11 mouse cellular contexts compared by ENCODE assay signal in genomic region chr19:61021502-61021901, GRCm38 (mm10).
DNase-seq lines count a peak whose midpoint lies in the region; ATAC-seq lines count a peak whose summit lies in the region.
"Had no signal": no experiment of that assay in that cellular context is flagged by ENCODE, and none has a peak within 500 bp of the region (broad histone marks: within the 10 kb centered on the region; RNA-seq: fewer than 3 reads in every experiment).

No protein-coding gene starts in this region.

- no peaks in the 10 kb centered on the region for H3K9me3 ChIP-seq in embryonic facial prominence, embryonic 13.5 days

- peak overlapping the region; percentile 68 for H3K27ac ChIP-seq in embryonic facial prominence, embryonic 13.5 days

- intact Hi-C loops in left cerebral cortex, postnatal 36 days (cut with DNase I) = no loop called here

- peaks cover 31% of the 10 kb centered on the region for H3K4me1 ChIP-seq in embryonic facial prominence, embryonic 13.5 days

- H3K9ac ChIP-seq in embryonic facial prominence, embryonic 13.5 days = no peak overlapping the region

- ATAC-seq in embryonic facial prominence, embryonic 13.5 days (ENCODE audit: insufficient number of reproducible peaks, insufficient read depth, low FRiP score, low TSS enrichment, low read depth) = 0 out of 2 replicates have a peak, but pooled peaks have one; percentile 26
- ATAC-seq: intestine, embryonic 16.5 days had no signal

- DNase-seq in heart, adult 8-10 months (ENCODE audit: low spot score) = peak; percentile 27
- DNase-seq in heart, postnatal 4 days = no peak
- DNase-seq in left cerebral cortex, postnatal 36 days (ENCODE audit: low spot score in 2 of 2) = peak; percentile 4 to 7
- no peak for DNase-seq in left cerebral cortex, adult 11 months (ENCODE audit: low spot score)
- peak; percentile 5 to 15 for DNase-seq in layer of hippocampus, adult 8-10 months (ENCODE audit: low spot score in 2 of 2)
- no peak for DNase-seq in embryo, embryonic 11 days
- DNase-seq in ovary, postnatal 36 days (ENCODE audit: low spot score) = no peak
- DNase-seq: gastrocnemius, postnatal 36 days; thymus, postnatal 4 days had no signal

- H3K4me2 ChIP-seq in embryonic facial prominence, embryonic 13.5 days = peak overlapping the region; percentile 30

- 17% methylated on average over 2 of the region's 2 CpGs for WGBS in embryonic facial prominence, embryonic 13.5 days

- H3K36me3 ChIP-seq in embryonic facial prominence, embryonic 13.5 days = no peaks in the 10 kb centered on the region

- H3K27me3 ChIP-seq in embryonic facial prominence, embryonic 13.5 days = no peaks in the 10 kb centered on the region

- no peak overlapping the region for H3K4me3 ChIP-seq in embryonic facial prominence, embryonic 13.5 days

Comparison
In these comparisons a context has a peak if more than half of its experiments do, and no peak if none do; other contexts are left out.
1. DNase-seq: peak in heart, adult 8-10 months (single experiment), left cerebral cortex, postnatal 36 days (2 of 2) and layer of hippocampus, adult 8-10 months (2 of 2); none in heart, postnatal 4 days (single experiment), left cerebral cortex, adult 11 months (single experiment), embryo, embryonic 11 days (single experiment) and ovary, postnatal 36 days (single experiment).